Mouse (Mus musculus) MEL (cell line): ENCODE results near the gene Kctd19.

ENCODE experiments used
- CHD2 ChIP-seq: IDR thresholded peaks from 2 replicates; pipeline ENCODE4 v1.6.1; 2011; ENCODE audit warnings: low read length, improper control_type of control experiment
- CTCF ChIP-seq, 3 experiments: IDR thresholded peaks in 2 of 3; conservative IDR thresholded peaks in 1 of 3; 2 replicates each; pipeline ENCODE4 v1.5.1; 2011 to 2012; ENCODE audit warnings: low read length in 3 of 3, low read depth in 2 of 3, mild to moderate bottlenecking in 2 of 3, improper control_type of control experiment in 1 of 3, inconsistent platforms in 1 of 3, mixed read lengths in 1 of 3, moderate library complexity in 1 of 3; ENCODE audit not compliant: control insufficient read depth in 1 of 3, insufficient read depth in 1 of 3, poor library complexity in 1 of 3, severe bottlenecking in 1 of 3
- EP300 ChIP-seq, 2 experiments: IDR thresholded peaks; 2 replicates each; pipeline ENCODE4 v1.6.1; 2011; ENCODE audit warnings: improper control_type of control experiment in 2 of 2, low read length in 2 of 2, low read depth in 1 of 2, mild to moderate bottlenecking in 1 of 2
- KAT2A ChIP-seq: conservative IDR thresholded peaks from 2 replicates; pipeline ENCODE4 v1.6.1; 2012; ENCODE audit warnings: low read depth, low read length, improper control_type of control experiment, inconsistent platforms
- POLR2AphosphoS5 ChIP-seq: IDR thresholded peaks from 2 replicates; pipeline ENCODE4 v1.6.1; 2012; ENCODE audit warnings: low read depth, borderline replicate concordance, mild to moderate bottlenecking, inconsistent platforms, low read length, moderate library complexity, mixed read lengths
- SMC3 ChIP-seq: IDR thresholded peaks from 2 replicates; pipeline ENCODE4 v1.6.1; 2011; ENCODE audit warnings: low read depth, low read length, improper control_type of control experiment
- TCF12 ChIP-seq: IDR thresholded peaks from 2 replicates; pipeline ENCODE4 v1.6.1; 2014; ENCODE audit warnings: low read depth, mild to moderate bottlenecking, inconsistent platforms, low read length, improper control_type of control experiment, moderate library complexity

GRCm38 (mm10) chr8:105441433-105441832 is 28.1 kb upstream of the Kctd19 start:
- TF ChIP-seq KAT2A (no peak), CTCF (IDR thresholded peaks at IDR 0.05 in 2 of 3, conservative IDR thresholded peaks at IDR 0.05 in 1 of 3; ENCODE audit: control insufficient read depth in 1 of 3, insufficient read depth in 1 of 3, low read depth in 2 of 3, low read length in 3 of 3, poor library complexity in 1 of 3, severe bottlenecking in 1 of 3) (peak; percentile 70 to 80 (median 78)), SMC3 (peak; percentile 71), CHD2 (no peak), EP300 (IDR thresholded peaks at IDR 0.05; ENCODE audit: low read depth in 1 of 2, low read length in 2 of 2) (no peak), TCF12 (no peak), POLR2AphosphoS5 (no peak)
